Mouse (Mus musculus) urinary bladder, postnatal 14 days (tissue): ENCODE results near the gene Ppm1a.
"Not testable (repeated sequence)": the region's sequence is repeated elsewhere in the genome, so short reads cannot be mapped to it uniquely, and the experiment has no call there.

Experiments
- DNase-seq: peaks from one replicate; pipeline ENCODE4 v3.0.0; 2021; ENCODE audit warnings: low spot score

The Ppm1a gene

DNA sequence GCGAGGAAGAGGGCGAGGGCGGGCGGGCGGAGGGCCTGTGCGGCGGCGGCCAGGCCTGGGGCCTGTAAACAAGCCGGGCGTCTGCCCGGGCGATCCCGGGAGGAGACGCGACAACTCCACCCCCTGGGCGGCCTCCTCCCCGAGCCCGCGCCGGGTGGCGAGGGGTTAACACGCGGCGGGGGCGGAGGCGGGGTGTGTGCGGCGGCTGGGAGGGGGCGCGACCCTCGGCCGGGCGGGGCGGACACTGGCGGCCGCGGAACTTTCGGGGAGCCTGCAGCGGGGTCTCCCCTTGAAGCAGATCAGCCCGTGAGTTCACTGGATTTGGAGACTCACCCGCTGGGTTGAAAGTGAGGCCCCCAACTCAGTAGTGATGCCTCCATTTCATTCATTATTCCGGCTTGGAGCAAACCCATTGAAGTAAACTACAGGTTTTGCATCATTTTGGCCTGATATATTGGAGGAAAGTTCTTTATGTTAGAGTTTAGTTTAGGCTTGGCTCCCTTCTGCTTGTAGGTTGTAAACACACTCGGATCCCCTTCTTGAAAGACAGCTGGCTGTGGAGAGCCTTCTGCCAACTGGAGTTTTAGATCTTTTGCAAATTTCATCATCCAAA, 4.5 kb downstream of the Ppm1a start:
- DNase-seq: peak; percentile 70

DNA sequence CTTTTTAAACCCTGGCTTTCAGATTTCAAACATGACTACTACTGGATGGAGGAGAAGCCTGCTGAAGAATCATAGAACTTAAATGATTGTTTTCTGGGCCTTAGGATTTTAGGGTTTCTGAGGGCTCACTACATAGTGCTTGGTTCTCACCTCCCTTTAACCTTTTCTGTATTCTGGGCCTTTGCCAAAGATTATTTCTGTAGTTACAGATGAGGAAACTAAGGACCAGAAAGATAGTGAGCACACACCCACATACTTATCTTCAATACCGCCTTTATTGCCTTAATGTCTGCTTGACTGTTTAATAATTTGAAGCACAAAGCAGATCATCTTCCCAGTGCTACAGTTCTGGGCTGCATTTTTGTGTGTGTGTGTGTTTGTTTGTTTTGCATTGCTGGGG, 5.2 kb downstream of the Ppm1a start:
- no peak for DNase-seq

DNA sequence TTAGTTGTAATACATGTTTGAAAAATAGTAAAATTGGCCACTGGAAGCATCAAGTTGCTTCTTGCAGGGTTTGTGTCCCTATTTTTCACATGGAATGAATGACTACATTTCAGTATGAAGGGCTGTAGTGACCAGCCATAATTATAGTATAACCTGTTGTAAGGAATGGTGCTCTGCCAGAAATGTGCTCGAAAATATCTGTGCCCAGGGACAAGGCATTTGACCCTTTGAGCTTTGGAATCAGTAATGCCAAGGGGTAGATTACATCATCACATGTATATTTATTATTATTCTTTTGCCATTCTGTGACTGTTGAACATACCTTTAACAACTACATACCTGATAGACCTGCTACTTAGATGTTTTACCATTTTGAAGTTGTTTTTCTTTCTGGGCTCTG, 5.9 kb downstream of the Ppm1a start:
- DNase-seq: no peak

DNA sequence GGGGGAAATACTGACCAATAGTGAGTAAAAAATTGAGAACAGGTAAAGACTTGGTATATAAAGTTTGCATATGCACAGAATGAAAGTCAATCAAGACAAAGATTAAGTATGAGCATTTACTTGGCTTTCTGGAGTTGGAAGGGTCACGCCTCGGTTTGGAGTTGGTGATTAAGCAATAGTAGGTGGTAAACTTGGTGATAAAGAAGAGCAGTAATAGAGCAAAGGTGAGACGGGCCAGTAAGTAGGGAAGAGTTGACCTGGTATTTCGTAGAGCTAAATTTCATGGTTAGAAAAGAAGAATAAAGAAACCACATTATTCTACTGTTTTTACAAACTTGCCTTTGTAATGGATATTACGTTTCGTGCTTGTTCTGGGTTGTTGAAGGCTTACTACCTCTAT, 10.6 kb downstream of the Ppm1a start:
- no peak for DNase-seq

DNA sequence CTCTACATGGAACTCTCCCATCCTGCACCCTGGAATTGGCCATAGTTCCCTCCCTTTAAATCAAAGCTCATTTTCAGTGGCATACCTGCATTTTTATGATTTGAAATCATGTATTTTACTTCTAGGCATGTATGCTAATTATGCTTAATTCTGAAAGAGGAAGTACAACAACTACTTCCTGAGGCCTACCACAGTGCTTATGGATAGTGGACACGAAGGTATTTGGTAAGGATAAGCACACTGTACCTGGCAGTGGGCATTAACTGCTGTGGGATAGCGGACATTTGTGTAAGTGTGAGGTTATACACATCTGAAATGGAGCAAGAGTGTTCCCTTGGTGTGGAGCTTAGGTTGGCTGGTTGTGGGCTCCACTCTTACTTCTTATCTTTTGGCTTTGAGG, 11.0 kb downstream of the Ppm1a start:
- DNase-seq: no peak

DNA sequence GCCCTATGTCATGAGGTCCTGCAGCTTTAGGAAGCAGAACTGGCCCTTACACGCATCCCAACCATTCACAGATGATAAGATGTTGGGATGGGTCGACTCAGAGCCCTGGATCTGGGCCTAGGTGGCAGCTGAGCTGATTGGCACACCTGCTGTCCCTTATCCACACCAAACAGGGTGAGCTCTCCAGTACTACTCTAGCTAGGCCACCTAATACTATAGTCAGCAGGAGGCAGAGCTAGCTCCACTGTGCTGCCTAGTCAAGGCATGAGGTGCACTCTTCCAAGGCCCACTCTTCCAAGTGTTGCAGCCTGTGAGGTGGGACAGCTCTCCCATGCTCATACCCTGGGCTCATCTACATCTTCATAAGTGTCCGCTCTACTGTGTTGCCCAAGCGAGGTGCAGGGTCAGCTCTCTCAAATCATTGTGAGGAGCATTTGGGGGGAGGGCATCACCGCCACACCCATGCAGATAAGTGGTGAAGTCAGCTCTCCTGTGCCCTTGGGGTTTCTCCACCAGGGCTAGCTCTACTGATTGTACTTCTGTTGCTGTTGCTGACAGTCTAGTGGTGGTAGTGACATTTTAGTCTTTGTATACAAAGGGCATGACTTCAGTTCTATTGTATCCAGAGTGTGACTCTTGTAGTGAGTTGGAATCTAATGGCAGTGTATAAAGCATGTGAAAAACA, 12.4 kb downstream of the Ppm1a start:
- DNase-seq: no peak

DNA sequence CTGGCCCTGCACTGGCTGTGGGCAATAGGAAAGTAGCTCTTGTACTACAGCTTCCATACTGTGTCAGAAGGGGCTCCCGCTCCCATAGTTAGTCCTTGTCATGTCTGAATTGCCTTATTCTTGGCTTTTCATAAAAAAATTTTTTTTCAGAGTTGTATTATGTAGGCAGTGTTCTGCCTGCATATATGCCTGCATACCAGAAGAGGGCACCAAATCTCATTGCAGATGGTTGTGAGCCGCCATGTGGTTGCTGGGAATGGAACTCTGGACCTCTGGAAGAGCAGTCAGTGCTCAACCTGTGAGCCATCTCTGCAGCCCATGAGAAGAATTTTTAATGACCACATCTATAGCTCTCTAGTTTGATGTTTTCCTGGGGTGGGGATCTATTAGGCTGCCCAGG, 13.9 kb downstream of the Ppm1a start:
- no peak for DNase-seq

DNA sequence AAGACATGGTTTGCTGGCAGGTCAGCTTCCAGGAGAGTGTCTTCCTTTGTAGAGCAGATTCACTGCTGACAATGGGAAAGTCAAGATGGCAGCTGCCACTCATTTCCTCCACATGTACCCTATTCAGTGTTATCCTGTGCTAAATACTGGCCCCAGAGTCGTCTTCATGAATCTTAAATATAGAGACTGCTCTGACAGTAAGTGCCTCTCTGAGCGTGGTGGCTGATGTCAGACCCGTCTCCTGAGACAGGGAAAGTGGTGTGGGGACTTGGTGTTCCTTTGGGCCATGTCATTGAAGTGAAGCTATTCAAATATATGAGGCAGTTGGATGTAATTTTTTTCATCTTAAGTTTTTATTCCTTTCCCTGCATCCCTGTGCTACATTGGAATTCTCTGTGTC, 14.5 kb downstream of the Ppm1a start:
- no peak for DNase-seq

DNA sequence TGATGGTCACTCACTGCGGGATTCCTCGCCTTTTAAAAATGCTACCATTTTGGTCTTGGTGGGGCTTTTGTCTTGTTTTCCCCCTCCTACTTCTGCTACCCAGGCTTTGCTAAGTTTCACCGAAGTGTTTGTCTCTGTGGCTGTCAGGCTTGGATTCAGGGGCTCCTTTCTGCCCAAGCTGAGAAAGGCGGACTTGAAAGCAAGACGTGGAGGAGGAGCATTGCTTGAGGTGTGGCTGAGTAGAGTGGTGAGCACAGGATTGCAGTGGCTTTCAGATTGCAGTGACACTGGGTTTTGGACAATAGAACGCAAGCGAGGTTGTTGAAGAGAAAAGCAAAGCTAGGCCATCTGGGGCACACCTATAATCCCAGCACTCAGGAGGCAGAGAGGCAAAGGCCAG, 16.7 kb downstream of the Ppm1a start:
- DNase-seq: no peak

DNA sequence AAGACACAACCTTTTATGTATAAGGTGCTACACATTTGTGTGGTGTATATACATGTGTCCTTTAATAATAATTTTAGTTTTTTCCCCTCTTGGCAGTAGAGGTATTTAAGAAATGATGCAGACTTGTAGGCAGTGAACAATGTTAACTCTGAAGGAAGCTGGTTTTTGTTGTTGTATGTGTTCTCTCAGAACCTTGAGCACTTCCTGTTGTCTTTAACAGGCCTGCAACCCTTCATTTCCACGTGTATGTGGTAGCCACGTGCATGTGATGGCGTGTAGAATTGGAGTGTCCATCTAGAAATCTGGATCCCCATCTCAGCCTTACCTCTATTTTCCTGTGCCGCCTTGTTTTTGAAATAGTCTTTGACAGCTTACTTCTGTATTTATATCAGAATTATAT, 20.0 kb downstream of the Ppm1a start:
- no peak for DNase-seq

DNA sequence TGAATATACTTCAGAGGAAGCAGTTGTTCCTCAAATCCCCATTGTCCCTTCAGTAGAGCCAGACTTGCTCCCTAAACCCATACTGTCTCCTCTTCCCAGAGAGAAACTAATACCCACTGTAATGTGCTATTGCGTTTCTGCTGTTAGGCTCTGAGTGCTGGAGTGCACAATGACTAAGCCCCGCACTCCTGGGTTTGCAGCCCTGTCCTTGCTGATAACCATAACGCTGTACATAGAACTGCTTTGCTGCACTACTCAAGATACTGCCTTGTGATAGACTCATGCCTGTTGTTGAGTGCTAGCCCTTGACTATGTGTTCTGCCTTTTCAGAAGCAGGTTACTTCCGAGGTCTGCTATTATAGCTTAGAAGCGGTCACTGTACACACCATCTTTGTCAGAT, 22.9 kb downstream of the Ppm1a start:
- no peak for DNase-seq

DNA sequence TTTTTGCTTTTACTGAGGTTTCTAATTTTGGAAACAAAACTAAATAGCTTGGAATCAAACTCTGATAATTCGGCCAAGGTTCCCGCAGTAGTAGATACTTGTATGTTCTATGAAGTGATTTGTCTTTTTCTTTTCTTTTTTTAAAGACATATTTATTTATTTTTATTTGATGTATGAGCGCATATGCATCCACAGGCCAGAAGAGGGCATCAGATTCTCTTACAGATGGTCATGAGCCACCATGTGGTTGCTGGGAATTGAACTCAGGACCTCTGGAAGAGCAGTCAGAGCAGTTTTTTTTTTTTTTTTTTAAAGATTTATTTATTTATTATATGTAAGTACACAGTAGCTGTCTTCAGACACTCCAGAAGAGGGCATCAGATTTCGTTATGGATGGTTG, 25.5 kb downstream of the Ppm1a start:
- DNase-seq: not testable (repeated sequence)

DNA sequence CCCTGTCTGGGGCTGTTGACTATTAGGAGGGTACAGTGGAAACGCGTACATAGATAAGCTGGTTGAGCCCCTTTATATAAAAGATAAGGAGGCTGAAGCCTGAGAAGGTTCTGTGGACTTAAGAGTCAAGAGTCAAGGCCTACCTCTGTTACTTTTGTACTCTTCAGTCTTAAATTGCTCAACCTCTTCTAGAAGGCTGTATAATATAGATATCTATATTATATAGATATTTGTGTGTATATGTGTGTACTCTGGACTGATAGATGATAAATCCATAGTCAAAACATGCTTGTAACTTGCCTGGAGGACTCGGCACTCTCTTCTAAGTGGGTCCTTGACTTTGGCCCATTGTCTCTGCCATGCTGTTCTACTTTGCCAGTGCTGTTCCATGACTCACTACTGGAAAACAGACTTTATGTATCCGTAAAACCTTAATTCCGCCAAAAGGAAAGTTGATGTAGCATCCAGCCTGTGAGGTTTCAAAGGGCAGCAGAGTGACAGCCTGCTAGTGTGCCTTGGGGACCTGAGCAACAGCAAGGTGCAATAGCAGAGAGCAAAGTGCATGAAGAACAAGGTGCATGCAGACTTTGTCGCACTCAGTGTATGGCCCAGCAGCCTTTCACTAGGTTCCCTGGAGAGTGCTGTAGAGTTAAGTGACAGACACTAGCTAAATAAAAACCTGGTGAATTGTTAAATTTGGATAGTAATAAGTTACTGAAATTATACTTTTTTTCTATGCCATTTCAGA, 28.1 kb downstream of the Ppm1a start:
- no peak for DNase-seq

DNA sequence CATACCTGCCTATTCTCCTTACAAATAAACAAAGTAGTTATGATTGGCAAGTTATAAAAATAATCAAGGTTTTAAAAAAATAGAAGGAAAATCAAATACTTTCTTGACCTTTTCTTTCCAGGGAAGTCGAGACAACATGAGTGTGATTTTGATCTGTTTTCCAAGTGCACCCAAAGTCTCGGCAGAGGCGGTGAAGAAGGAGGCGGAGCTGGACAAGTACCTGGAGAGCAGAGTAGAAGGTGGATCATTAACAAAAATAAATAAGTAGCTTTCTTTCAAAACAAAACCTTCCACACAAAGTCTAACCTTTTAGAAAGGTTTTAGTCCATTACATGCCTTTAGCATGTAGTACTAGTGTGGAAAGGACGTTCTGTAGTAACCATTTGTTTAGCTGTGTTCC, 29.3 kb downstream of the Ppm1a start:
- no peak for DNase-seq

DNA sequence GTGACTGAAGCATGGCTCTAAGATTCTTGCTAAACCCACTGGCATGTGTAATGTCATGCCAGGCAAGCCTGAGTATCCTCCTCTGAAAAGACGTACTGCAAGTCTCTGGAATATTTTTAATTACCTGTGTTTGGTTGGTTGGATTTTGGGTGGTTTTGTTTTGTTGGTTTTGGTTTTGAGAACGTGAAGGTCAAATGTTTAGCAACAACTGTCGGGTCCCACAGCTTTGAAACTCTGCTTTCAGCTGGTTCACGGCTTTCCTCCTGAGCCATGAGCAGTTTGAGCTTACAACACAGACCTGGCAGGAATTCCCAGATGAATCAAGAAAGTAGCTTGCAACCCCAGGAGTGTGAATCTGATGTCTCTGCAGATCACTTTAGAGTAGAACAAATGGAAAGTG, 29.7 kb downstream of the Ppm1a start:
- DNase-seq: no peak

DNA sequence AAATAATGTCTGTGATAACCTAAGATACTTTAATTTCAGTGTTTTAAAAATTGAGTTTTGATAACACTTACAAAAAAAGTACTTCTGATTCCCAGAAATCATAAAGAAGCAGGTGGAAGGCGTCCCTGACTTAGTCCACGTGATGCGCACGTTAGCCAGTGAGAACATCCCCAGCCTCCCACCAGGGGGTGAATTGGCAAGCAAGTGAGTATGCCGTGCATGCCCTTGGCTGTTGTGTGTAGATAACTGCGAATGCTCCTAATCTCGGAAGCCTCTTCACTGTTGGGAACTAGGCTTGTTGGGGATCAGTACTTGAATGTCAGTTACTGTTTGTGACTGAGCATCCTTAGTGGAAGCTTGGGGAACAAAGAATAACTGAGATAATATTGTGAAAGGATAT, 33.3 kb downstream of the Ppm1a start:
- DNase-seq: no peak

DNA sequence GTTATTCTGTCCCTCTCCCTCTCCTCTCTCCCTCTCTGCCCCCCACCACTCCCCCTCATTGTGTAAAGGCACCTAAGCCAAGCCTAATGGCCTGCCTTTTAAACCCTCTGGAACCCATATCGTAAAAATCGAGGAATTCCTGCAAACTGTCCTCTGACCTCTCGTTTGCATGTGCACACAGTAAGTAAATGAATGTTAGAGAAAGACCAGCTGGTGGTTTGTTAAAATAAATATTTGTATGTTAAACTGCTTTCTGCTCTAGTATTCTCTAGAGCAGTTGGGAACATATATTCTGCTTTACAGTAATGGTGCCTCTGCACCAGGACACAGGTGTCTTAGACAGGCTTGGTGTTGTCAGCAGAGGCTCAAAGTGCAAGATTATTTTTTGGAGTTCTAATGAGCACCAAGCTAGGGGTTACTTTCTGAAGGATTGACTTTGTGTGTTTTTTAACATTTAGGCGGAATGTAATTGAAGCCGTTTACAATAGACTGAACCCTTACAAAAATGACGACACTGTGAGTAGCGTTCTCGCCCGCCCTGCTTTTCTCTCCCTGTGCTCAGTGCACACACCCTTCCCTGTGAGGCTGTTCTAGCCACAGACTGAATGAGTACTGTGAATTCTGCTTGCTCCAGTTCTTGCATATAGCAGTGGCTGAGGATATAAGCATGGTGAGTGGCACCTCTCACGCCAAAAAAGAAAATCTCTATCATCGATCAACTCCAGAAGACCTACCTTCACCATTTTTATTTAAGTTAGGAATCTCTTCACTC, 35.3 kb downstream of the Ppm1a start:
- no peak for DNase-seq

DNA sequence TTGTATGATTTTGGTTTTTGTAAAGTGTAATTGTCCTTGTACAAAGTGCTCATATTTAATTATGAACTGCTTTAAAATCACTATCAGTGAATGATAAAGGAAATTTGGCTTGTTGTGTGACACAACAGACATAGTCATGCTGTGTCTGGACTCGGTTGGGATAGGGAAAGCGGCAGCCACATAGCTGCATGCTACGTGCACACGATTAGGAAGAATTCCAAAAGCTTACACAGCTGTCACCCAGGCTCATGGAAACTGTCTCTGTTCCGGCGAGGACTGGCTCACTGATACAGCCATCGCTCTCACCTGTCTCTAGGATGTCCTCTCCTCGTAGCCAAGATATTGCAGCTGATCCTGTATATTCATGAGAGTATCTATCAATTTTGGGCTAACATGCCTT, 36.7 kb downstream of the Ppm1a start:
- DNase-seq: no peak

DNA sequence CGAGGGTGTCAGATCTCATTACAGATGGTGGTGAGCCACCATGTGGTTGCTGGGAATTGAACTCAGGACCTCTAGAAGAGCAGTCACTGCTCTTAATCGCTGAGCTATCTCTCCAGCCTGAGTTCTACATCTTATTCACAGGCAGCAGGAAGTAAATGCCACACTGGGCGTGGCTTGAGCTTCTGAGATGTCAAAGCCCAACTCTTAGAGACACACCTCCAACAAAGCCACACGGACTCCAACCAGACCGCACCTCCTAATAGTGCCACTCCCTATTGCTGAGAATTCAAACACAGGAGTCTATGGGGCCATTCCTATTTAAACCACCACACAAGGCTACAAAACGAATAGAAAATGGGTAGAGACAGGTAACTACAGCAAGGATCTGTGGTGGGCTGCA, 52.5 kb downstream of the Ppm1a start:
- DNase-seq: no peak

DNA sequence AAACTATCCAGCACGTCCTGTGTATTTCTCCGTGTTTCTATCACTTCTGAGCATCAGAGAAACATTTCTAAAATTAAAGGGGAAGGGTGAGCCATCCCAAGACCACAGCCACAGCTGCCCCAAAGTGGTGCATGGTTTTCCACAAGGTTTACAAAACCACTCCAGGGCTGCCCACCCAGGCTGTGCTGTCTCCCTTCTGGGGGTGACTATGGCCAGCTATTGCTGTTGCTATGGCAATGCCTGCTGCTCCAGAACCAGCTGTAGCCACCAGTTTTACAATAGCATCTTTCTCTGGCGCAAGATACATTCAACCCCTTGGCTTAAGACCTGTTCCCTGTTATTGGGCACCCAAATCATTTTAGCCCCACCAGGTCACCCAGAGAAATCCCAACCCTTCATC, 54.3 kb downstream of the Ppm1a start:
- no peak for DNase-seq

DNA sequence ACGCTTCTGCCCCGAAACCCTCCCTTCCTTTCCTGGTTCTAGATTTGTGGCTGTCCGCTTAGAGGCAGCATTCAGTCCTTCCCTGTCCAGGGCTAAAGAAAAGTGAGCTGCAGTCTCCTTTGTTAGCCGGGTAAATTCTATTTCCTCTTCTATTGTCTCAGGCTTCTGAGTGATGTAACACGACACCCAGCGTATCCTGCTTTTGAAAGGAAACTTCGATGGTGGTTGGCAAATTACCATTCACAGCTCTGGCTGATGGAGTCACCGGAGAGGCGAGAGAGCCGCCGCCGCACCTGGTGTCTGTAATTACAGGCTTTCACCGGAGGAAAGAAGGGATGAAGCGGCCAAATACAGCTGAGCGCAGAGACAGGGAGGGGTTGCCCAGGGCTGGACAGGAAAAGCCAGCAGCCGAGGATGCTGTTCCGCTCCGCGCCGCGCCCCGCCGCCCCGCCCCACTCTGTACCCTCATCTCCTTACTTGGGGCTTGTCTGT, 63.7 kb downstream of the Ppm1a start:
- peak; percentile 29 for DNase-seq

DNA sequence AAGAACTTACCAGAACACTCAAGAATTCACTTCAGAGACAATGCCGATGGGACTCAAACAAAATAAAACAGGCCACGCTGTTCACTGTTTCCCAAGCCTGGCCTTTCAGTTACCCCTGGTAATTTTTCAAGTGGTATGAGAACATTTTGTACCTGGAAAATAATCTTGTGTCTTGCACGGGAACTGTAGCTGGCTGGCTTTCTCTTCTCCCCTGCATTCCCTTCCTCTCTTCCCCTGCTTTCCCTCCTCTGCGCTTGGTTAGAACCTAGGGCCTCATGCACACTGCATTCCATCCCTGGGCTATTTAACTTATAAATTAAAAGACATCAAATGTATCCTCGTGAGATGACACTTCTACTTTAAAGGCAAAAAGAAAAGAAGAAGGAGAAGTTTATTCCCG, 64.3 kb downstream of the Ppm1a start:
- DNase-seq: no peak

DNA sequence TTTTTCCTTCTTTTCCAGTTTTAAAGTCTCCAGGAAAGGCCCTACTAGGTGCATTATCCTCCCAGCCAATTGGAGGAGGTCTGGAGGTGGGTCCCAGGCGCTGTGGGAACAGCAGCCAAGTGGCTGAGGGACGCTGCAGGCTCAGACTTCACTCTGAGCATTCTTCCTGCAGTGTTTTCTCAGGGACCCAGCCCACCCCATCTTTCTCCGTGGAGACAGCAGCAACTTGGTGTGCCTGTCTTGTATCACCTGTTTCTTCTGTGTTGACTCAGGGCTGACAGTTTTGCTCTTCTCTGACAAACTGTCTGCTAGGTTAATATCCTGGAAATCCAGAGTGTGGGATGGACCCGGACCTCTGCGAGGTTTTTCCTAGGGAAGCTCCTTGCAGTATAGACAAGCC, 68.4 kb downstream of the Ppm1a start:
- no peak for DNase-seq
